Mouse (Mus musculus): ENCODE measurements around the gene Pla2g6. TPM values are rescaled to one million over a fixed set of nuclear protein-coding genes. Genes with fewer than 3 reads are reported as not detected.

The Pla2g6 gene
- total and polyA plus RNA-seq, 3 experiments: 9.3 to 20.9 (median 14.8) TPM

DNA sequence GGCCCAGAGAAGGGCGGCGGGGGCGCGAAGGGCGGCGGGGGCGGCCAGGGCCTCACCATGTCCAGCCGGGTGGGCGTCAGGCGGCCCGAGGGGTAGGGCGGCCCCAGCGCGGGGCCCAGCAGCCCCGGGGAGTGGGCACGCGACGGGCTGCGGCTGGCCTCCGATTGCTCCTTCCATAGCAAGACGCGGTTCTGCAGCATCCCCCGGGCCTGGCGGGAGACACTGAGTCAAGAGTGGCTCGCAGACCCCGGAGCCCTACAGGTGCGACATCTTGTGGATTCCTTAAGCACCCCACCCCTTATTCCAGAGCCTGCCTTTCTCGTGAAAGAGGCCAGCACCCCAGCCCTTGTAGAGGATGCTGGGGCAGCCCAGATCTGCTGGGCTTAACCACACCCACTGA is 66.4 kb downstream of the Pla2g6 start:
- no peak overlapping the region for H3K4me3 ChIP-seq (replicated peaks in 1 of 3; ENCODE audit: low read depth in 2 of 3, low read length in 2 of 3, poor library complexity in 1 of 3)
- dilution Hi-C loops (cut with MboI; ENCODE audit: extremely low pct_ligation_motif_present, extremely low pct_unique_long_range_greater_than_20kb, low sequenced_read_pairs) (no loop called here), in situ Hi-C loops (cut with MboI; ENCODE audit: low pct_ligation_motif_present, low pct_unique_long_range_greater_than_20kb, low sequenced_read_pairs) (no loop called here)
- DNase-seq (ENCODE audit: extremely low read depth): no peak
- H3K9me3 ChIP-seq (replicated peaks; ENCODE audit: low read length): peaks cover 24% of the 10 kb centered on the region
- no peak for TF ChIP-seq SIN3A (IDR thresholded peaks at IDR 0.05; ENCODE audit: low read length)
- no peak for TF ChIP-seq ZKSCAN1 (IDR thresholded peaks at IDR 0.05; ENCODE audit: borderline replicate concordance, low read depth, low read length)
- TF ChIP-seq NRF1 (IDR thresholded peaks at IDR 0.05; ENCODE audit: low read depth, low read length): no peak
- TF ChIP-seq GABPA (IDR thresholded peaks at IDR 0.05; ENCODE audit: insufficient replicate concordance, low read depth, low read length): no peak
- no peak for TF ChIP-seq EP300 (IDR thresholded peaks at IDR 0.05; ENCODE audit: low read length)
- no peak for TF ChIP-seq TBP (conservative IDR thresholded peaks at IDR 0.05; ENCODE audit: low read depth, low read length)
- no peak for TF ChIP-seq MAFK (IDR thresholded peaks at IDR 0.05; ENCODE audit: insufficient replicate concordance, low read length)
- no peak for TF ChIP-seq POLR2A (IDR thresholded peaks at IDR 0.05; ENCODE audit: low read depth, low read length)
- no peak for TF ChIP-seq ETS1 (conservative IDR thresholded peaks at IDR 0.05; ENCODE audit: low read depth, low read length)
- TF ChIP-seq JUND (conservative IDR thresholded peaks at IDR 0.05; ENCODE audit: low read depth, low read length): no peak
- TF ChIP-seq MYC (IDR thresholded peaks at IDR 0.05; ENCODE audit: low read depth, low read length): no peak
- no peak for TF ChIP-seq CHD2 (IDR thresholded peaks at IDR 0.05; ENCODE audit: low read length)
- TF ChIP-seq JUN (IDR thresholded peaks at IDR 0.05; ENCODE audit: insufficient read depth, low read depth, low read length): no peak
- no peak for TF ChIP-seq KAT2A (IDR thresholded peaks at IDR 0.05; ENCODE audit: insufficient replicate concordance, low read length)
- no peak for TF ChIP-seq RCOR1 (conservative IDR thresholded peaks at IDR 0.05; ENCODE audit: low read depth, low read length)
- no peak for TF ChIP-seq IRF4 (IDR thresholded peaks at IDR 0.05; ENCODE audit: low read depth, low read length)
- no peak overlapping the region for H3K4me2 ChIP-seq (ENCODE audit: insufficient read depth, low read depth, poor library complexity, severe bottlenecking)
- H3K27me3 ChIP-seq (replicated peaks): peaks cover 5% of the 10 kb centered on the region
- H3K4me1 ChIP-seq (ENCODE audit: control insufficient read depth in 1 of 2, insufficient read depth in 2 of 2): peaks cover 5 to 6% of the 10 kb centered on the region in 2 experiments; a peak in 3 of 4 replicates
- H3K36me3 ChIP-seq (replicated peaks in 1 of 2; ENCODE audit: control insufficient read depth in 1 of 2, insufficient read depth in 1 of 2, low read length in 1 of 2): no peaks in the 10 kb centered on the region
- no peak overlapping the region for H3K27ac ChIP-seq (ENCODE audit: insufficient read depth, low read depth)
- no peak overlapping the region for H3K9ac ChIP-seq (ENCODE audit: insufficient read depth, low read depth)
- H3K79me2 ChIP-seq (replicated peaks; ENCODE audit: control insufficient read depth, extremely low read depth, insufficient read depth, poor library complexity, severe bottlenecking): no peaks in the 10 kb centered on the region

DNA sequence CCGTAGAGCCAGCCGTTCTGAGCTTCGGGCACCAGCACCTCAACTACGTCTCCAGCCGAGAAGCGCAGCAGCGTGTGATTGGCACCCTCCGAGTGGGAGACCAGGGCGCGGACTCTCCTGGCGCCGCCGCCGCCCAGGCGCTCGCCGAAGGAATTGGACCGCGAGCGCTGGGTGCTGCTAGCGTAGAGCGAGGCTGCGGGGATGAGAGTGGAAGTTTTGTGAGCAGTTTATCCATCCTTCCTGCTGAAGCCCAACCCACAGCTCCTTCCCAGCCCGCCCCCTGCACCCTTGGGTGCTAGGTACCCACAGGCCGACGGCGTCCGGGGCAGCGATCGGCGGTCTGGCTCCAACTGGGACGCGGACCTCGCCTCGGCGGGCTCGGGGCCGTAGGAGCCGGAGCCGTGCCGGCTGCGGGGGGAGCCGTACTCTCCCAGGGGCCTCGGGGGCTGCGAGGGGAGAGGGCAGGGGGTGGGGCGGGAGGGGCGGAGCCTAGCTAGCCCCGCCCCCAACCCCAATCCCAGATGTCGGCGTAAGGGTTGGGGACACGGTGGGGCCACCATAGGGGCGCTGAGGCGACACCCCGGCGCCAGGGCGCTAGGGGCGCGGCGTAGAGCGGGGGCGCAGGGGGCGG is 67.0 kb downstream of the Pla2g6 start:
- dilution Hi-C loops (cut with MboI; ENCODE audit: extremely low pct_ligation_motif_present, extremely low pct_unique_long_range_greater_than_20kb, low sequenced_read_pairs) (no loop called here), in situ Hi-C loops (cut with MboI; ENCODE audit: low pct_ligation_motif_present, low pct_unique_long_range_greater_than_20kb, low sequenced_read_pairs) (no loop called here)
- H3K27me3 ChIP-seq (replicated peaks): peaks cover 5% of the 10 kb centered on the region
- no peak for DNase-seq (ENCODE audit: extremely low read depth)
- peaks cover 5 to 6% of the 10 kb centered on the region in 2 experiments; a peak in 3 of 4 replicates for H3K4me1 ChIP-seq (ENCODE audit: control insufficient read depth in 1 of 2, insufficient read depth in 2 of 2)
- no peak overlapping the region for H3K4me3 ChIP-seq (replicated peaks in 1 of 3; ENCODE audit: low read depth in 2 of 3, low read length in 2 of 3, poor library complexity in 1 of 3)
- H3K9ac ChIP-seq (ENCODE audit: insufficient read depth, low read depth): no peak overlapping the region
- H3K4me2 ChIP-seq (ENCODE audit: insufficient read depth, low read depth, poor library complexity, severe bottlenecking): no peak overlapping the region
- no peak overlapping the region for H3K27ac ChIP-seq (ENCODE audit: insufficient read depth, low read depth)
- H3K9me3 ChIP-seq (replicated peaks; ENCODE audit: low read length): peaks cover 24% of the 10 kb centered on the region
- H3K36me3 ChIP-seq (replicated peaks in 1 of 2; ENCODE audit: control insufficient read depth in 1 of 2, insufficient read depth in 1 of 2, low read length in 1 of 2): no peaks in the 10 kb centered on the region
- H3K79me2 ChIP-seq (replicated peaks; ENCODE audit: control insufficient read depth, extremely low read depth, insufficient read depth, poor library complexity, severe bottlenecking): no peaks in the 10 kb centered on the region
- TF ChIP-seq MAFK (IDR thresholded peaks at IDR 0.05; ENCODE audit: insufficient replicate concordance, low read length) (no peak), ZMIZ1 (IDR thresholded peaks at IDR 0.05; ENCODE audit: low read depth, low read length) (no peak), HCFC1 (IDR thresholded peaks at IDR 0.05; ENCODE audit: low read depth, low read length) (no peak), MAX (IDR thresholded peaks at IDR 0.05; ENCODE audit: low read length) (no peak), SMC3 (IDR thresholded peaks at IDR 0.05; ENCODE audit: low read depth, low read length) (no peak), ZC3H11A (IDR thresholded peaks at IDR 0.05; ENCODE audit: low read depth, low read length) (no peak), JUN (IDR thresholded peaks at IDR 0.05; ENCODE audit: insufficient read depth, low read depth, low read length) (no peak), POLR2A (IDR thresholded peaks at IDR 0.05; ENCODE audit: low read depth, low read length) (no peak), JUND (conservative IDR thresholded peaks at IDR 0.05; ENCODE audit: low read depth, low read length) (no peak)
